ENCODE assay signal across 21 mouse cellular contexts in the genomic region with DNA sequence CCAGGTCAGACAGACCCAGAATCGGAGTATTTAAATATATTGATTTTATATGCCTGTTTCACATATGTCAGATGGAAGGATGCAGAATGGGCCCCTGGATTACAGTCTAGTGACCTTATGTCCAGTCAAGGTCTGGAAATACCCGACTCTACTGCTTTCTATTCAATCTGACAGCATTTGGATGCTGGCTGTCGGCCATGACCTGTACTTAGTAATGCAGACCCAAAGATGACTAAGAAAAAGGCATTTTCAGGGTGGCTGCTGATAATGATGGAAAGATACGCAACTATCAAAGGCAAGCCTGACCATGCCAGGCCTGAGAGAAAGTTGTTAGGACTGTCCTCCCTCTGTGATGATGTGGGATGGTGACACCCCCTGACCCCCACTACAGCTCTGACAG. TPM values are rescaled to one million over a fixed set of nuclear protein-coding genes. Genes with fewer than 3 reads are reported as not detected.
A peak's percentile ranks its signal among the peaks of the same experiment; 100 is the strongest.
DNase-seq lines count a peak whose midpoint lies in the region; ATAC-seq and TF ChIP-seq lines count a peak whose summit lies in the region.
"Had no signal": no experiment of that assay in that cellular context is flagged by ENCODE, and none has a peak within 500 bp of the region (broad histone marks: within the 10 kb centered on the region; RNA-seq: fewer than 3 reads in every experiment).

No protein-coding gene starts in this region.

- no peak for ATAC-seq in kidney, postnatal 0 days (replicated peaks; ENCODE audit: low FRiP score, low read depth)
- no peak for ATAC-seq in midbrain, embryonic 15.5 days (replicated peaks)
- no peak for ATAC-seq in CD4-positive, CD25-positive, alpha-beta regulatory T cell, adult 4 months
- ATAC-seq: forebrain, embryonic 14.5 days; intestine, embryonic 15.5 days; midbrain, embryonic 16.5 days had no signal

- no peaks in the 10 kb centered on the region for H3K27me3 ChIP-seq in heart, embryonic 10.5 days (ENCODE audit: insufficient read depth, poor library complexity, severe bottlenecking)
- H3K27me3 ChIP-seq in kidney, postnatal 0 days (ENCODE audit: insufficient read depth, low read length) = no peaks in the 10 kb centered on the region
- H3K27me3 ChIP-seq in midbrain, embryonic 15.5 days (replicated peaks) = no peaks in the 10 kb centered on the region
- H3K27me3 ChIP-seq: heart, embryonic 15.5 days; intestine, embryonic 15.5 days; limb, embryonic 15.5 days; neural tube, embryonic 12.5 days had no signal

- peak overlapping the region; percentile 42; the same call in 1 of the 2 replicates for H3K27ac ChIP-seq in heart, embryonic 10.5 days
- peak overlapping the region; percentile 54 for H3K27ac ChIP-seq in kidney, postnatal 0 days
- H3K27ac ChIP-seq in midbrain, embryonic 15.5 days = no peak overlapping the region
- H3K27ac ChIP-seq: heart, embryonic 15.5 days; hindbrain, embryonic 13.5 days; intestine, embryonic 15.5 days; limb, embryonic 15.5 days; neural tube, embryonic 12.5 days had no signal

- no peak overlapping the region for H3K9ac ChIP-seq in kidney, postnatal 0 days (ENCODE audit: low read depth, low read length)
- no peak overlapping the region for H3K9ac ChIP-seq in midbrain, embryonic 15.5 days
- H3K9ac ChIP-seq: heart, embryonic 15.5 days; hindbrain, embryonic 13.5 days; intestine, embryonic 15.5 days; limb, embryonic 15.5 days; neural tube, embryonic 12.5 days had no signal

- no peak overlapping the region for H3K4me2 ChIP-seq in kidney, postnatal 0 days (ENCODE audit: low read length)
- H3K4me2 ChIP-seq in midbrain, embryonic 15.5 days = no peak overlapping the region
- H3K4me2 ChIP-seq: heart, embryonic 15.5 days; hindbrain, embryonic 13.5 days; intestine, embryonic 15.5 days; limb, embryonic 15.5 days; neural tube, embryonic 12.5 days had no signal

- H3K4me1 ChIP-seq in heart, embryonic 10.5 days = peaks cover 46% of the 10 kb centered on the region
- H3K4me1 ChIP-seq in kidney, postnatal 0 days (replicated peaks; ENCODE audit: insufficient read depth, low read length) = peaks cover 42% of the 10 kb centered on the region
- peaks cover 24% of the 10 kb centered on the region for H3K4me1 ChIP-seq in midbrain, embryonic 15.5 days

- H3K36me3 ChIP-seq in heart, embryonic 10.5 days = no peaks in the 10 kb centered on the region
- no peaks in the 10 kb centered on the region for H3K36me3 ChIP-seq in kidney, postnatal 0 days (ENCODE audit: insufficient read depth, low read length)
- no peaks in the 10 kb centered on the region for H3K36me3 ChIP-seq in midbrain, embryonic 15.5 days (replicated peaks)
- H3K36me3 ChIP-seq: heart, embryonic 15.5 days; hindbrain, embryonic 13.5 days; intestine, embryonic 15.5 days; limb, embryonic 15.5 days; neural tube, embryonic 12.5 days had no signal

- WGBS in heart, embryonic 10.5 days = 71% methylated on average over 4 of the region's 4 CpGs
- 57% methylated on average over 4 of the region's 4 CpGs for WGBS in kidney, postnatal 0 days
- 77% methylated on average over 4 of the region's 4 CpGs for WGBS in midbrain, embryonic 15.5 days

- no peaks in the 10 kb centered on the region for H3K9me3 ChIP-seq in heart, embryonic 10.5 days
- H3K9me3 ChIP-seq in kidney, postnatal 0 days (replicated peaks; ENCODE audit: low read length) = no peaks in the 10 kb centered on the region
- no peaks in the 10 kb centered on the region for H3K9me3 ChIP-seq in midbrain, embryonic 15.5 days
- H3K9me3 ChIP-seq: heart, embryonic 15.5 days; hindbrain, embryonic 13.5 days; intestine, embryonic 15.5 days; limb, embryonic 15.5 days; neural tube, embryonic 12.5 days had no signal

- intact Hi-C loops in heart, postnatal 25 days (cut with DNase I) = no loop called here

- no peak for TF ChIP-seq CTCF in kidney, postnatal 0 days (IDR thresholded peaks at IDR 0.05; ENCODE audit: low read depth)

- DNase-seq in heart, embryonic 10.5 days (ENCODE audit: low spot score) = no peak
- no peak for DNase-seq in heart, postnatal 25 days (ENCODE audit: low spot score)
- peak; percentile 94 for DNase-seq in 3T3-L1 (ENCODE audit: low read depth, low spot score)
- DNase-seq in adrenal gland, adult 2 months = peak; percentile 88
- DNase-seq in kidney, postnatal 0 days (ENCODE audit: low spot score) = no peak
- DNase-seq: cerebellum, adult 11-12 months; layer of hippocampus, adult 9-11 months; lung, adult 2 months; right cerebral cortex, postnatal 4 days had no signal

- no peak overlapping the region for H3K4me3 ChIP-seq in heart, embryonic 10.5 days
- H3K4me3 ChIP-seq in kidney, postnatal 0 days (replicated peaks; ENCODE audit: low read depth, low read length) = no peak overlapping the region
- H3K4me3 ChIP-seq in midbrain, embryonic 15.5 days = no peak overlapping the region
- H3K4me3 ChIP-seq: heart, embryonic 15.5 days; hindbrain, embryonic 13.5 days; intestine, embryonic 15.5 days; limb, embryonic 15.5 days; neural tube, embryonic 12.5 days had no signal

RNA-seq across cellular contexts. Expression of gene Afap1l2, which starts 14.3 kb away (rescaled TPM):
- 1.2 and 1.6 TPM in 2 replicates for polyA plus RNA-seq in heart, embryonic 10.5 days (2016; fragmentation: Nextera tagmentation; extraction: Ambion mirVana)
- 1 to 10 TPM; 5.0 to 5.7 TPM for total RNA-seq in heart, postnatal 25 days (2021)
- total RNA-seq in adrenal gland, adult 2 months (2021) = 10 to 100 TPM; 22.7 to 29.7 TPM
- 4.5 and 5.6 TPM in 2 replicates for polyA plus RNA-seq in adrenal gland, adult 2 months (2012; rRNA removed)
- polyA plus RNA-seq in kidney, postnatal 0 days (2015; fragmentation: Nextera tagmentation; extraction: Ambion mirVana) = 21.3 and 22.0 TPM in 2 replicates
- 9.6 and 11.0 TPM in 2 replicates for polyA plus RNA-seq in midbrain, embryonic 15.5 days (2015; fragmentation: Nextera tagmentation; extraction: Ambion mirVana)
- not detected for polyA plus RNA-seq in CD4-positive, CD25-positive, alpha-beta regulatory T cell, adult 4 months (2017; shearing (Covaris generic))
- total RNA-seq: common myeloid progenitor, adult 5-6 weeks; granulocyte monocyte progenitor cell, adult 5-6 weeks; megakaryocyte progenitor cell, adult 5-6 weeks had no signal

Comparison
In these comparisons a context has a peak if more than half of its experiments do, and no peak if none do; other contexts are left out.
1. DNase-seq: peak in 3T3-L1 (single experiment) and adrenal gland, adult 2 months (single experiment); none in heart, embryonic 10.5 days (single experiment), heart, postnatal 25 days (single experiment) and kidney, postnatal 0 days (single experiment).